Mouse (Mus musculus) hindbrain, embryonic 14.5 days (tissue): Measurements from ENCODE around the gene Cnot10. TPM values are rescaled to one million over a fixed set of nuclear protein-coding genes. Genes with fewer than 3 reads are reported as not detected.

Source experiments
- ATAC-seq: fragments of 200-750 bp; cut with Nextera tagmentation; 2 replicates; pipeline ENCODE4 v1.8.0; 2017; ENCODE audit warnings: moderate number of reproducible peaks, mild to moderate bottlenecking, moderate TSS enrichment, moderate library complexity; ENCODE audit not compliant: low FRiP score
- DNase-seq: peaks from one replicate; pipeline ENCODE4 v3.0.0-alpha.2; 2015; ENCODE audit warnings: low spot score
- H3K27ac ChIP-seq: fragments of 300-500 bp; sonication (generic); 2 replicates; pipeline ENCODE4 v1.5.1; 2014; ENCODE audit warnings: mild to moderate bottlenecking, moderate library complexity
- H3K27me3 ChIP-seq: fragments of 300-500 bp; sonication (generic); 2 replicates; pipeline ENCODE4 v1.6.1; 2014; ENCODE audit warnings: mild to moderate bottlenecking, low read length, mixed read lengths; ENCODE audit not compliant: control insufficient read depth, insufficient read depth
- H3K36me3 ChIP-seq: fragments of 300-500 bp; sonication (generic); replicated peaks from 2 replicates; pipeline ENCODE4 v1.6.1; 2014; ENCODE audit not compliant: control insufficient read depth, insufficient read depth
- H3K4me1 ChIP-seq: fragments of 300-500 bp; sonication (generic); replicated peaks from 2 replicates; pipeline ENCODE4 v1.6.1; 2014; ENCODE audit warnings: antibody characterized with exemption, low read length, mixed read lengths; ENCODE audit not compliant: control insufficient read depth, insufficient read depth
- H3K4me2 ChIP-seq: fragments of 300-500 bp; sonication (generic); replicated peaks from 2 replicates; pipeline ENCODE4 v1.6.1; 2014; ENCODE audit warnings: mild to moderate bottlenecking, moderate library complexity
- H3K4me3 ChIP-seq: fragments of 300-500 bp; sonication (generic); replicated peaks from 2 replicates; pipeline ENCODE4 v1.5.1; 2014; ENCODE audit warnings: mild to moderate bottlenecking, low read length
- H3K9ac ChIP-seq: fragments of 300-500 bp; sonication (generic); 2 replicates; pipeline ENCODE4 v1.6.1; 2014
- H3K9me3 ChIP-seq: fragments of 300-500 bp; sonication (generic); 2 replicates; pipeline ENCODE4 v1.6.1; 2016; ENCODE audit warnings: low read length; ENCODE audit not compliant: control insufficient read depth
- WGBS: fragments of 180-500 bp; shearing (Covaris S2); extraction: QIAGEN DNeasy Blood & Tissue Kit; methylation state at CpG from one replicate; pipeline ENCODE4 v1.1.7; 2014; 5-methylcytosine and 5-hydroxymethylcytosine counted together
- polyA plus RNA-seq: library from polyadenylated mRNA; unstranded; fragments of >200 nt; fragmentation: Nextera tagmentation; extraction: Ambion mirVana; gene quantifications from 2 replicates; pipeline ENCODE4 v1.2.1, GENCODE M21; 2014

Cnot10 gene
- polyA plus RNA-seq, 1 experiment from 2014 or later, result 51.2 TPM

GRCm38 (mm10) chr9:114673626-114674025, 33.6 kb upstream of the Cnot10 start:
- peaks cover 7% of the 10 kb centered on the region; the same call in 1 of the 2 replicates for H3K4me1 ChIP-seq
- H3K27me3 ChIP-seq, result no peaks in the 10 kb centered on the region
- 63% methylated on average over 2 of the region's 2 CpGs for WGBS
- no peak for DNase-seq
- H3K4me2 ChIP-seq, result peak overlapping the region; percentile 71
- no peaks in the 10 kb centered on the region for H3K36me3 ChIP-seq
- H3K4me3 ChIP-seq, result peak overlapping the region; percentile 31; the same call in 1 of the 2 replicates
- ATAC-seq, result no peak
- H3K9ac ChIP-seq, result peak overlapping the region; percentile 74; the same call in 1 of the 2 replicates
- H3K9me3 ChIP-seq, result no peaks in the 10 kb centered on the region
- peak overlapping the region; percentile 92 for H3K27ac ChIP-seq

- H3K4me1 ChIP-seq, result peaks cover 7% of the 10 kb centered on the region; the same call in 1 of the 2 replicates
- peak overlapping the region; percentile 92 for H3K27ac ChIP-seq
- peak overlapping the region; percentile 74 for H3K9ac ChIP-seq
- 8% methylated on average over 24 of the region's 24 CpGs for WGBS
- no peaks in the 10 kb centered on the region for H3K36me3 ChIP-seq
- peak overlapping the region; percentile 71 for H3K4me2 ChIP-seq
- ATAC-seq, result peak; percentile 46; the same call in 1 of the 2 replicates
- no peaks in the 10 kb centered on the region for H3K9me3 ChIP-seq
- H3K27me3 ChIP-seq, result no peaks in the 10 kb centered on the region
- DNase-seq, result peak; percentile 58
- H3K4me3 ChIP-seq, result peak overlapping the region; percentile 31
Observed at GRCm38 (mm10) chr9:114672703-114673561, 32.9 kb upstream of the Cnot10 start.

- WGBS, result 47% methylated on average over 1 of the region's 1 CpGs
- Histone ChIP-seq H3K27ac (no peak overlapping the region), H3K4me2 (no peak overlapping the region), H3K4me3 (no peak overlapping the region), H3K9ac (no peak overlapping the region), H3K36me3 (no peaks in the 10 kb centered on the region), H3K4me1 (peaks cover 7% of the 10 kb centered on the region; the same call in 1 of the 2 replicates), H3K27me3 (no peaks in the 10 kb centered on the region), H3K9me3 (no peaks in the 10 kb centered on the region)
- no peak for ATAC-seq
- DNase-seq, result no peak
Observed at GRCm38 (mm10) chr9:114671946-114672345, 32.0 kb upstream of the Cnot10 start.

GRCm38 (mm10) chr9:114669011-114669410, 29.0 kb upstream of the Cnot10 start:
- Histone ChIP-seq H3K4me2 (no peak overlapping the region), H3K9me3 (no peaks in the 10 kb centered on the region), H3K4me1 (peaks cover 7% of the 10 kb centered on the region; the same call in 1 of the 2 replicates), H3K27ac (no peak overlapping the region), H3K9ac (no peak overlapping the region), H3K27me3 (no peaks in the 10 kb centered on the region), H3K4me3 (no peak overlapping the region), H3K36me3 (no peaks in the 10 kb centered on the region)
- no peak for ATAC-seq
- 88% methylated on average over 4 of the region's 5 CpGs for WGBS
- DNase-seq, result no peak

DNA sequence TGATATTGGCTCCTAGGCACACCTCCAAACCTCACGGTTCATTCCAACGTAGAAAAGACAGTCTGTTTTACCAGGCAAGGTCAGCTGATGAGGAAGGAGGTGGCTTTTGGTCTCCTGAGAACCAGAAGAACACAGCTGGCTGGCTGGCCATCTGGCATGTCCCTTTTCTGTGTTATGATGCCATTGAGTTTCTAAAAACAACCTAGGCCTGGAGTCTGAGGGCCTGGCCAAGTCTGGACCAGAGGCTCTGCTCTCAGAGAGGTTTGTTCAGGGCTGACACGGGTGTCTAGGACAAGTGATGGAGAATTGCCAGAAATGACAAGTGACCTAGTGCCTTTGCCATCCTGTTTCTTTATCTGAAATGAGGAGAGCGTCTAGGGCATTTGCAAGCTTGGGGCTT, 28.1 kb upstream of the Cnot10 start:
- ATAC-seq, result no peak

GRCm38 (mm10) chr9:114666858-114667257, 26.9 kb upstream of the Cnot10 start:
- H3K36me3 ChIP-seq, result no peaks in the 10 kb centered on the region
- no peak overlapping the region for H3K4me2 ChIP-seq
- 88% methylated on average over 10 of the region's 10 CpGs for WGBS
- H3K27me3 ChIP-seq, result no peaks in the 10 kb centered on the region
- H3K9ac ChIP-seq, result no peak overlapping the region
- no peaks in the 10 kb centered on the region for H3K9me3 ChIP-seq
- no peak for DNase-seq
- no peak for ATAC-seq
- H3K4me3 ChIP-seq, result no peak overlapping the region
- H3K27ac ChIP-seq, result no peak overlapping the region
- H3K4me1 ChIP-seq, result no peaks in the 10 kb centered on the region

More for the DNA sequence above, 28.1 kb upstream of the Cnot10 start:
- 0 out of 2 replicates have a peak, but pooled peaks cover under 1% of the 10 kb centered on the region for H3K4me1 ChIP-seq
- no peak overlapping the region for H3K4me2 ChIP-seq
- 86% methylated on average over 4 of the region's 4 CpGs for WGBS
- H3K27ac ChIP-seq, result no peak overlapping the region
- H3K9ac ChIP-seq, result no peak overlapping the region
- no peak overlapping the region for H3K4me3 ChIP-seq
- no peaks in the 10 kb centered on the region for H3K36me3 ChIP-seq
- DNase-seq, result no peak
- no peaks in the 10 kb centered on the region for H3K9me3 ChIP-seq
- H3K27me3 ChIP-seq, result no peaks in the 10 kb centered on the region

GRCm38 (mm10) chr9:114663782-114664181, 23.8 kb upstream of the Cnot10 start:
- WGBS, result 89% methylated on average over 11 of the region's 11 CpGs
- Histone ChIP-seq H3K4me3 (no peak overlapping the region), H3K4me1 (no peaks in the 10 kb centered on the region; the same call in none of the 2 replicates), H3K9ac (no peak overlapping the region), H3K27ac (no peak overlapping the region), H3K4me2 (no peak overlapping the region), H3K36me3 (no peaks in the 10 kb centered on the region), H3K9me3 (no peaks in the 10 kb centered on the region), H3K27me3 (no peaks in the 10 kb centered on the region)
- ATAC-seq (no peak), DNase-seq (no peak)

- Histone ChIP-seq H3K4me2 (no peak overlapping the region), H3K27me3 (no peaks in the 10 kb centered on the region), H3K36me3 (no peaks in the 10 kb centered on the region), H3K27ac (no peak overlapping the region), H3K4me3 (no peak overlapping the region), H3K9ac (no peak overlapping the region), H3K9me3 (no peaks in the 10 kb centered on the region), H3K4me1 (no peaks in the 10 kb centered on the region; the same call in none of the 2 replicates)
- no peak for ATAC-seq
- no peak for DNase-seq
- 59% methylated on average over 7 of the region's 7 CpGs for WGBS
Observed at GRCm38 (mm10) chr9:114661991-114662390, 22.0 kb upstream of the Cnot10 start.

- H3K4me2 ChIP-seq, result no peak overlapping the region
- no peaks in the 10 kb centered on the region for H3K27me3 ChIP-seq
- H3K4me3 ChIP-seq, result no peak overlapping the region
- 60% methylated on average over 6 of the region's 6 CpGs for WGBS
- no peak for ATAC-seq
- peak overlapping the region; percentile 66; the same call in 1 of the 2 replicates for H3K27ac ChIP-seq
- no peaks in the 10 kb centered on the region for H3K9me3 ChIP-seq
- no peak overlapping the region for H3K9ac ChIP-seq
- no peaks in the 10 kb centered on the region; the same call in none of the 2 replicates for H3K4me1 ChIP-seq
- DNase-seq, result no peak
- no peaks in the 10 kb centered on the region for H3K36me3 ChIP-seq
Observed at GRCm38 (mm10) chr9:114660983-114661382, 21.0 kb upstream of the Cnot10 start.
